Mouse (Mus musculus) hindbrain, embryonic 16.5 days (tissue): ENCODE results near the gene Olfr96. TPM values are rescaled to one million over a fixed set of nuclear protein-coding genes. Genes with fewer than 3 reads are reported as not detected.
"Not testable (repeated sequence)": the region's sequence is repeated elsewhere in the genome, so short reads cannot be mapped to it uniquely, and the experiment has no call there.

ENCODE experiments used
- ATAC-seq: fragments of 200-750 bp; cut with Nextera tagmentation; 2 replicates; pipeline ENCODE4 v1.8.0; 2017; ENCODE audit warnings: moderate TSS enrichment, moderate library complexity
- H3K27ac ChIP-seq: fragments of 300-500 bp; sonication (generic); 2 replicates; pipeline ENCODE4 v1.5.1; 2014; ENCODE audit warnings: low read depth, mild to moderate bottlenecking, control low read depth, low read length, moderate library complexity
- H3K27me3 ChIP-seq: fragments of 300-500 bp; sonication (generic); replicated peaks from 2 replicates; pipeline ENCODE4 v1.6.1; 2014; ENCODE audit warnings: low read length; ENCODE audit not compliant: control insufficient read depth, insufficient read depth
- H3K36me3 ChIP-seq: fragments of 300-500 bp; sonication (generic); 2 replicates; pipeline ENCODE4 v1.6.1; 2014; ENCODE audit warnings: mild to moderate bottlenecking, low read length, moderate library complexity, mixed read lengths; ENCODE audit not compliant: control insufficient read depth, insufficient read depth
- H3K4me1 ChIP-seq: fragments of 300-500 bp; sonication (generic); 2 replicates; pipeline ENCODE4 v1.6.1; 2014; ENCODE audit warnings: low read depth, low read length; ENCODE audit not compliant: control insufficient read depth, insufficient read depth
- H3K4me2 ChIP-seq: fragments of 300-500 bp; sonication (generic); 2 replicates; pipeline ENCODE4 v1.6.1; 2014; ENCODE audit warnings: mild to moderate bottlenecking, low read length, control low read depth, moderate library complexity
- H3K4me3 ChIP-seq: fragments of 300-500 bp; sonication (generic); 2 replicates; pipeline ENCODE4 v1.5.1; 2014; ENCODE audit warnings: mild to moderate bottlenecking, low read length, control low read depth, moderate library complexity
- H3K9ac ChIP-seq: fragments of 300-500 bp; sonication (generic); 2 replicates; pipeline ENCODE4 v1.6.1; 2014; ENCODE audit warnings: low read depth, mild to moderate bottlenecking, control low read depth, low read length, moderate library complexity
- H3K9me3 ChIP-seq: fragments of 300-500 bp; sonication (generic); 2 replicates; pipeline ENCODE4 v1.6.1; 2014; ENCODE audit warnings: mild to moderate bottlenecking, low read length, moderate library complexity; ENCODE audit not compliant: control insufficient read depth
- WGBS: fragments of 180-500 bp; shearing (Covaris S2); extraction: QIAGEN DNeasy Blood & Tissue Kit; methylation state at CpG from one replicate; pipeline ENCODE4 v1.1.7; 2014; 5-methylcytosine and 5-hydroxymethylcytosine counted together
- polyA plus RNA-seq: library from polyadenylated mRNA; unstranded; fragments of >200 nt; fragmentation: Nextera tagmentation; extraction: Ambion mirVana; gene quantifications from 2 replicates; pipeline ENCODE4 v1.2.1, GENCODE M21; 2015

The Olfr96 gene
- polyA plus RNA-seq, 1 experiment from 2014 or later = not detected

DNA sequence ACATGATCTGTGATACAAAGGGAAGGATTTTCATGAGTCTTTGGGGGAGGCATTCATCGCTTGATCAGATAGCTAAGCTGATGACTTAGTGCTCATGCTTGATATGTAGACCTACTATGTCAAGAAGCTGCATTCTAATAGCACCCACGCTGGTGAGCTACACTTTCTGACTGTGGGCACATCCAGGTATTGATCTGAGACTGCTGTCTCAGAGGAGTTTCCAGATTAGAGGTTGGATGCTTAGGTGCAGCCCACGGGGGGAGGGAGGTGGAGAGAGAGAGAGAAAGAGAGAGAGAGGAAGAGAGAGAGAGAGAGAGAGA, 16.1 kb upstream of the Olfr96 start:
- H3K9ac ChIP-seq = no peak overlapping the region
- peak; percentile 52 for ATAC-seq
- H3K27me3 ChIP-seq = no peaks in the 10 kb centered on the region
- H3K4me3 ChIP-seq = no peak overlapping the region
- H3K4me1 ChIP-seq = no peaks in the 10 kb centered on the region
- no peaks in the 10 kb centered on the region for H3K36me3 ChIP-seq
- WGBS = 32% methylated on average over 3 of the region's 3 CpGs
- no peak overlapping the region for H3K27ac ChIP-seq
- H3K4me2 ChIP-seq = no peak overlapping the region
- H3K9me3 ChIP-seq = no peaks in the 10 kb centered on the region

DNA sequence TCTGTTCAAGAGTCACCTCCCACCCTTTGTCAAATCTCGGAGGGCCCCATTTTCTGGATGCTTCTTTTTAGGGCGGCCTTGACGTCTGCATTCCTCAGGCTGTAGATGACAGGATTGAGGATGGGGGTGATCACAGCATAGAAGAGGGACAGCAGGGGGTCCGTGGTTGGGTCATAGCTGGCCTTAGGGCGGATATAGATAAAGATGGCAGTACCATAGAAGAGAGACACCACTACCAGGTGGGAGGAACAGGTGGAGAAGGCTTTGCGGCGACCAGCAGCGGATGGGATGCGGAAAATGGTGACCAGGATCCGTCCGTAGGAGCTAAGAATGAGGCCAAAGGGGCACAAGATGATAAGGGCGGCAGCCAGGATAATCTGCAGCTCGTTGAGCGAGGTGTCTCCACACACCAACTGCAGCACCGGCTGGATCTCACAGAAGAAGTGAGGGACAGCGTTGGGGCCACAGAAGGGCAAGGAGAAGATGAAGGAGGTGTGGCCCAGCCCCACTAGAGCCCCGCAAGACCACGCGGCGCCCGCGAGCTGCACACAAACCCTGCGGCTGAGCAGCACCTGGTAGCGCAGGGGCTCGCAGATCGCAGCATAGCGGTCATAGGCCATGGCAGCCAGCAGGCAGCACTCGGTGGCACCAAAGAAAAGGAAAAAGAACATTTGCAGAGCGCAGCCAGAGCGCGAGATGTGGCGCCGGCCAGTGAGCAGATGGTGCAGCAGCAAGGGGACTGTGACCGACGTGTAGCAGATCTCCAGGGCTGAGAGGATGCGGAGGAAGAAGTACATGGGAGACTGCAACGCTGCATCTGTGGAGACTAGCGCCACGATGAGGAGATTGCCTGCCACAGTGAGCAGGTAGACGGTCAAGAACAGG, 8.8 kb upstream of the Olfr96 start:
- 23% methylated on average over 40 of the region's 40 CpGs for WGBS
- ATAC-seq = peak; percentile 91

DNA sequence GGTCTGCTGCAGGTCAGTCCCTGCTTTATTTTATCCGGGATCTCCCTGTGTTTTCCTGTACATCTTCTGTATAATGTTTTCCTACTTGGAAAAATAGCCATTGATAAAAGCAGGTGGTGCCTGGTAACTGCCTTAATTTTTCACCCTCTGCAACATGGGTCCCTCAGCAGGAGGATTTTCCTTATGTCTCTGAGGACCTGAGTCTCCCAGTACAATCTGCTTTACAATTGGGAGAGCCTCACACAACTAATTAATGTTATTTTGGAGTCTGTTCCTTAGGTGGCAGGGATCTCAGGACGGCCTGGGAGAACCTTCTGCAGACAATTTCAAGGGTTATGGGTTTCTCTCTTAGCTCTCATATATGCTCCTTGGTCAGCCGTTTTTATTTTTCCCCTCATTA, 6.9 kb upstream of the Olfr96 start, which contains the start of gene Olfr95:
Gene Olfr95, minus strand, starts transcription at position 101 of the 400 bp plus-strand sequence.
- 76% methylated on average over 3 of the region's 3 CpGs for WGBS
- no peak for ATAC-seq
- Histone ChIP-seq H3K4me2 (no peak within 1 kb of the TSS), H3K4me1 (no peaks in the 10 kb centered on the region), H3K4me3 (no peak within 1 kb of the TSS), H3K9me3 (peaks cover 6% of the 10 kb centered on the region; the same call in 1 of the 2 replicates), H3K27ac (no peak within 1 kb of the TSS), H3K27me3 (no peaks in the 10 kb centered on the region; the same call in 1 of the 2 replicates), H3K36me3 (no peaks in the 10 kb centered on the region), H3K9ac (no peak within 1 kb of the TSS)

More for the DNA sequence above, 8.8 kb upstream of the Olfr96 start:
- Histone ChIP-seq H3K9me3 (no peaks in the 10 kb centered on the region), H3K9ac (peak overlapping the region; percentile 69), H3K27ac (no peak overlapping the region), H3K4me1 (no peaks in the 10 kb centered on the region), H3K36me3 (no peaks in the 10 kb centered on the region), H3K27me3 (no peaks in the 10 kb centered on the region; the same call in 1 of the 2 replicates), H3K4me3 (peak overlapping the region; percentile 44), H3K4me2 (peak overlapping the region; percentile 69)

DNA sequence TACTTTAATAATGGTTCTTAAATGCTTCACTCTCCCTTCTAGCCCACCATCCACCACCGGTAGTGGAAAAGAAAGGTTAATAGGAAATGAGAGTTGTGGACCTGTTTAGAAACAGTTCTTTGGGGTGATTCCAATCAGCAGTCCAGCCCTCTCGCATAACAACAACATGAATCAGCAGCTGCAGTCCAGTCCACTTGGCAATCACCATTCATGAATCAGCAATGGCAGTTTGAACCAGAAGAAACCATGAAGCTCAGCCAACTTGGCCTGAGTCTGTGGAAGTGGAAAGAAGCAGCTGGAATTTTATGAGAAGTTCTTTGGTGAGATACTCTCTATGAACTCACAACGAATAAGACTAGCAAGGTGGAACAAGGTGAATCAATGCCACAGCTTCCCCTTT, 1.5 kb upstream of the Olfr96 start:
- Histone ChIP-seq H3K9me3 (peaks cover 6% of the 10 kb centered on the region; the same call in 1 of the 2 replicates), H3K4me1 (no peaks in the 10 kb centered on the region), H3K9ac (no peak overlapping the region), H3K4me2 (no peak overlapping the region), H3K27ac (no peak overlapping the region), H3K36me3 (no peaks in the 10 kb centered on the region), H3K27me3 (no peaks in the 10 kb centered on the region), H3K4me3 (no peak overlapping the region)
- 80% methylated on average over 3 of the region's 3 CpGs for whole genome bisulfite sequencing
- no peak for ATAC-seq

DNA sequence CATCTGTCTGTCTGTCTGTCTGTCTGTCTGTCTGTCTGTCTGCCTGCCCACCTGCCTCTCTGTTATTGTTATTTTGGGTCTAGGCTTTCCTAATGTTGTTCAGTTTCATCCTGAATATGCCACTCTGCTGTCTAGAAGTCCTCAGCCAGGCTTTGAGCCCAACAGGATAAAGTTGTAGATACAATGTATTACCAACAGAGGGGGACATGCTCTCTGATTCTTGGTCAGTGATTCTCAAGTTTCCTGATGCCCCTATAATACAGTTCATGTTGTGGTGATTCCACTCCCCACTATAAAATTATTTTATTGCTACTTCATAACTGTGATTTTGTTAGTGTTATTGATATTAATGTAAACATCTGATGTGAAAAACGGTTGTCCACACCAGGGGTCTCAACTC, 1.9 kb downstream of the Olfr96 start:
- Histone ChIP-seq H3K27me3 (no peaks in the 10 kb centered on the region), H3K9ac (no peak overlapping the region), H3K27ac (no peak overlapping the region), H3K4me3 (no peak overlapping the region), H3K4me2 (no peak overlapping the region), H3K4me1 (no peaks in the 10 kb centered on the region), H3K9me3 (peaks cover 6% of the 10 kb centered on the region; the same call in 1 of the 2 replicates), H3K36me3 (no peaks in the 10 kb centered on the region)
- ATAC-seq = no peak
- 25% methylated on average over 1 of the region's 1 CpGs for WGBS

DNA sequence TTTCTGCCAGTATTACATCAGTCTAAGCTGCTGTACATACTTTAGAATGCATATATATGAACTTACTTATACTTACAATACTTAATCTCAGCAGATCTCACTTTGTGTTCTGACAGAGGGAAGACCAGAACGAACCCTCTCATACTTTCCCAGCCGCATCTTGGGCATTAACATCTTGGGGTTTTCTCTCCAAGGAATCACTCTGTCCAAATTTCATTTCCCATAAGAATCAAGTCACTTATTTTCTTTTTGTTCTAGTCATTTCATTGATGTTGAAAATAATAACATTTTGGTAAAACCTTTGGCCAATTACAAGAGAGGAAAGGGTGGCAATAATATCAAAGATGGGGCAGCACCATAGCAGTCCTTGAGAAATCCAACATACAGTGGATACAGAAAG, 17.3 kb downstream of the Olfr96 start, which contains the start of gene Olfr97:
Gene Olfr97, minus strand, starts transcription at position 101 of the 400 bp plus-strand sequence.
- H3K4me2 ChIP-seq, H3K9me3 ChIP-seq, H3K36me3 ChIP-seq, H3K4me1 ChIP-seq, H3K27ac ChIP-seq, H3K27me3 ChIP-seq, H3K4me3 ChIP-seq, H3K9ac ChIP-seq, ATAC-seq: not testable (repeated sequence)
- WGBS = 94% methylated on average over 2 of the region's 2 CpGs

DNA sequence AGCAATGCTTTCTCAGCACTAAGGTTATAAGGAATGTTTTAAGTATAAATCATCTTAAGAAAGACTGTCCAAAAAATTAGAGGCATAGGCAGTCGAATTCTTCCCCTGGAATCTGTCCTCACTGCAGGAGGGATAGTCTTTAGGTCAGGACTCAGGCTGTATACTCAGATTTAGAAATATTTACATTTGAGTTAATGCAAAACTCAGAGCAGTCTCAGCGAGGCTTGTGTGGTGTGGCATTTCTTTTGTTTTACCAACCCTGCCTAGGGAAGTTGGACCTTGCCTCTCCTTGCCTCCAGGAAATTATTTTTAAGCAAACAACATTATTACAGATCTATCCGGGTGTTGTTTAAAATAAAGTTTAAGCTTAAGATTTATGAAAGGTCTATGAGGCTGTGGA, 22.3 kb downstream of the Olfr96 start:
- H3K9me3 ChIP-seq = no peaks in the 10 kb centered on the region
- no peaks in the 10 kb centered on the region for H3K27me3 ChIP-seq
- no peak overlapping the region for H3K4me3 ChIP-seq
- no peaks in the 10 kb centered on the region for H3K36me3 ChIP-seq
- H3K9ac ChIP-seq = no peak overlapping the region
- H3K27ac ChIP-seq = no peak overlapping the region
- WGBS = 52% methylated on average over 3 of the region's 3 CpGs
- no peak overlapping the region for H3K4me2 ChIP-seq
- H3K4me1 ChIP-seq = no peaks in the 10 kb centered on the region
- ATAC-seq = no peak

DNA sequence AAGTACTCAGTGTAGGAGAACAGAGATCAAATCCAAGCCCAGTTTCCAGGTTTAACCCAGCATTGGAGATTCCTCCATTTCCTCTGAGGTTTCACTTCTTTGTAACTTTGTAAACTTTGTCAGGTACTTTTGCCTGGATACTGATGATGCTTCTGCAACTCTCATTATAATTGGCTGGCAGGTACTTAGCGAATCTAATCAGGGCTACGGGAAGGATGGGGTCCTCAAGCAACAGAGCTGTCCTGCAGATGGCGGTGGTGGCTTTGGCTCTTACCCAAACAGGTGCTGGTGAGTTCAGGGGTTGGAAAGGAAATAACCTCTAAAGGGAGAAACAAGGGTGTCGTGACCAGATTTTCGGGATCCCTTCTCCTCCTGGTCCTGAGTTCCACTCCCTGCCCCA, 26.8 kb downstream of the Olfr96 start:
- no peak overlapping the region for H3K4me3 ChIP-seq
- no peaks in the 10 kb centered on the region for H3K9me3 ChIP-seq
- no peak overlapping the region for H3K9ac ChIP-seq
- no peaks in the 10 kb centered on the region for H3K4me1 ChIP-seq
- peak; percentile 72; the same call in 1 of the 2 replicates for ATAC-seq
- H3K4me2 ChIP-seq = no peak overlapping the region
- H3K36me3 ChIP-seq = no peaks in the 10 kb centered on the region
- H3K27me3 ChIP-seq = no peaks in the 10 kb centered on the region
- H3K27ac ChIP-seq = no peak overlapping the region
- WGBS = 40% methylated on average over 5 of the region's 5 CpGs

DNA sequence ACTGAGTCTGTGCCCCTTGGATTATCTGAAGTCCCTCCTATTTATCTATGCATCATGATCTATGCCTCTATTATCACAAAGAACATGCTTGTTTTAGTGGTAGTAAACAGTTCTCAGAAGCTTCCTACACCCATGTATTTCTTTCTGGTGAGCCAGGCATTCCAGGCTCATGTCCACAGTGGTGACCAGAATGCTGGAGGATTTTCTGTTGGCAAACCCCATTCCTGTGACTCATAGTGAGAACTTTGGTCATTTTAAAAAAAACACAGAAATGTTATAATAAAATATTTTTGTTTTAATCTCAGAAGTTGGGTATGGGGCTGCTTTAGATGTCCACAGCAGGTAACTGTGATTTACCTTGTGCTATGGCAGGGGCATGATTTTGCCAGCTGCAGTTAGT, 29.5 kb downstream of the Olfr96 start:
- Histone ChIP-seq H3K9me3 (no peaks in the 10 kb centered on the region), H3K36me3 (no peaks in the 10 kb centered on the region), H3K4me1 (no peaks in the 10 kb centered on the region), H3K27ac (no peak overlapping the region), H3K9ac (no peak overlapping the region), H3K27me3 (no peaks in the 10 kb centered on the region), H3K4me3 (no peak overlapping the region), H3K4me2 (no peak overlapping the region)
- no peak for ATAC-seq
